Mouse (Mus musculus): ENCODE results near the gene Nfatc2.

Nfatc2 gene

GRCm38 (mm10) chr2:168532061-168532833 is 69.2 kb downstream of the Nfatc2 start:
- no peak for DNase-seq (ENCODE audit: low read depth)

GRCm38 (mm10) chr2:168528551-168528950 is 72.9 kb downstream of the Nfatc2 start:
- DNase-seq (ENCODE audit: low read depth), result no peak

GRCm38 (mm10) chr2:168527430-168527792 is 74.0 kb downstream of the Nfatc2 start:
- DNase-seq (ENCODE audit: low read depth), result no peak

- no peak for DNase-seq (ENCODE audit: low read depth)
Measured at GRCm38 (mm10) chr2:168526547-168527429, 74.7 kb downstream of the Nfatc2 start.

GRCm38 (mm10) chr2:168525391-168526154 is 75.9 kb downstream of the Nfatc2 start:
- no peak for DNase-seq (ENCODE audit: low read depth)

GRCm38 (mm10) chr2:168524905-168525381 is 76.5 kb downstream of the Nfatc2 start:
- peak; percentile 37 for DNase-seq (ENCODE audit: low read depth)

- DNase-seq (ENCODE audit: low read depth), result no peak
Measured at GRCm38 (mm10) chr2:168522247-168522646, 79.2 kb downstream of the Nfatc2 start.

- DNase-seq (ENCODE audit: low read depth), result no peak
Measured at GRCm38 (mm10) chr2:168520771-168521170, 80.7 kb downstream of the Nfatc2 start.

GRCm38 (mm10) chr2:168519589-168519988 is 81.9 kb downstream of the Nfatc2 start:
- DNase-seq (ENCODE audit: low read depth), result no peak

- DNase-seq (ENCODE audit: low read depth), result no peak
Measured at GRCm38 (mm10) chr2:168518256-168518659, 83.2 kb downstream of the Nfatc2 start.

GRCm38 (mm10) chr2:168517774-168518173 is 83.7 kb downstream of the Nfatc2 start:
- DNase-seq (ENCODE audit: low read depth), result no peak

- no peak for DNase-seq (ENCODE audit: low read depth)
Measured at GRCm38 (mm10) chr2:168516717-168517116, 84.7 kb downstream of the Nfatc2 start.

- no peak for DNase-seq (ENCODE audit: low read depth)
Measured at GRCm38 (mm10) chr2:168515466-168515865, 86.0 kb downstream of the Nfatc2 start.

- no peak for DNase-seq (ENCODE audit: low read depth)
Measured at GRCm38 (mm10) chr2:168514131-168514530, 87.3 kb downstream of the Nfatc2 start.

- DNase-seq (ENCODE audit: low read depth), result no peak
Measured at GRCm38 (mm10) chr2:168511529-168511928, 89.9 kb downstream of the Nfatc2 start.

- no peak for DNase-seq (ENCODE audit: low read depth)
Measured at GRCm38 (mm10) chr2:168508469-168509198, 92.8 kb downstream of the Nfatc2 start.

GRCm38 (mm10) chr2:168504431-168505182 is 96.8 kb downstream of the Nfatc2 start:
- DNase-seq (ENCODE audit: low read depth), result no peak

GRCm38 (mm10) chr2:168503735-168504134 is 97.7 kb downstream of the Nfatc2 start:
- DNase-seq (ENCODE audit: low read depth), result no peak

GRCm38 (mm10) chr2:168500750-168501149 is 100.7 kb downstream of the Nfatc2 start:
- no peak for DNase-seq (ENCODE audit: low read depth)

GRCm38 (mm10) chr2:168500244-168500643 is 101.2 kb downstream of the Nfatc2 start:
- DNase-seq (ENCODE audit: low read depth), result no peak

- no peak for DNase-seq (ENCODE audit: low read depth)
Measured at GRCm38 (mm10) chr2:168491791-168492190, 109.7 kb downstream of the Nfatc2 start.

Data from c-Kit-positive CD71-positive TER-119-negative erythroid progenitor cells, embryonic 14.5 days (primary cell).